Mouse (Mus musculus) forebrain, postnatal 0 days (tissue): ENCODE measurements around the gene Prrt3. TPM values are rescaled to one million over a fixed set of nuclear protein-coding genes. Genes with fewer than 3 reads are reported as not detected.

Experiments
- ATAC-seq: fragments of 200-750 bp; cut with Nextera tagmentation; 2 replicates; pipeline ENCODE4 v1.8.0; 2017; ENCODE audit warnings: mild to moderate bottlenecking, moderate library complexity
- DNase-seq: peaks from one replicate; pipeline ENCODE4 v3.0.0-alpha.2; 2015
- H3K27ac ChIP-seq: fragments of 300-500 bp; sonication (generic); 2 replicates; pipeline ENCODE4 v1.5.1; 2014; ENCODE audit warnings: low read depth, mild to moderate bottlenecking, antibody characterized with exemption, low read length, moderate library complexity, mixed read lengths
- H3K27me3 ChIP-seq: fragments of 300-500 bp; sonication (generic); 2 replicates; pipeline ENCODE4 v1.6.1; 2014; ENCODE audit warnings: mild to moderate bottlenecking, low read length, mixed read lengths; ENCODE audit not compliant: insufficient read depth
- H3K36me3 ChIP-seq: fragments of 300-500 bp; sonication (generic); 2 replicates; pipeline ENCODE4 v1.6.1; 2014; ENCODE audit warnings: mild to moderate bottlenecking, moderate library complexity; ENCODE audit not compliant: insufficient read depth
- H3K4me1 ChIP-seq: fragments of 300-500 bp; sonication (generic); 2 replicates; pipeline ENCODE4 v1.6.1; 2014; ENCODE audit warnings: antibody characterized with exemption; ENCODE audit not compliant: insufficient read depth
- H3K4me2 ChIP-seq: fragments of 300-500 bp; sonication (generic); 2 replicates; pipeline ENCODE4 v1.6.1; 2014; ENCODE audit warnings: low read depth, mild to moderate bottlenecking, moderate library complexity
- H3K4me3 ChIP-seq: fragments of 300-500 bp; sonication (generic); 2 replicates; pipeline ENCODE4 v1.5.1; 2014; ENCODE audit warnings: low read depth, low read length, mixed read lengths
- H3K9ac ChIP-seq: fragments of 300-500 bp; sonication (generic); 2 replicates; pipeline ENCODE4 v1.6.1; 2014; ENCODE audit warnings: mild to moderate bottlenecking
- H3K9me3 ChIP-seq: fragments of 300-500 bp; sonication (generic); 2 replicates; pipeline ENCODE4 v1.6.1; 2016; ENCODE audit warnings: low read length
- CTCF ChIP-seq: sonication (generic); IDR thresholded peaks from 2 replicates; pipeline ENCODE4 v1.5.1; 2016; ENCODE audit warnings: antibody characterized with exemption, control low read depth, low read depth
- WGBS: fragments of 180-500 bp; shearing (Covaris S2); extraction: QIAGEN DNeasy Blood & Tissue Kit; methylation state at CpG from one replicate; pipeline ENCODE4 v1.1.7; 2014; 5-methylcytosine and 5-hydroxymethylcytosine counted together
- polyA plus RNA-seq: library from polyadenylated mRNA; unstranded; fragments of >200 nt; fragmentation: Nextera tagmentation; extraction: Ambion mirVana; gene quantifications from 2 replicates; pipeline ENCODE4 v1.2.1, GENCODE M21; 2015
- total RNA-seq: library from RNA; depleted of rRNA; stranded (reverse); fragments of >200 nt; gene quantifications from 2 replicates; pipeline ENCODE4 v1.2.3, GENCODE M21; 2014; rRNA removed

The Prrt3 gene
- 17.1 and 18.0 TPM in 2 replicates for total RNA-seq
- 9.6 and 13.5 TPM in 2 replicates for polyA plus RNA-seq

DNA sequence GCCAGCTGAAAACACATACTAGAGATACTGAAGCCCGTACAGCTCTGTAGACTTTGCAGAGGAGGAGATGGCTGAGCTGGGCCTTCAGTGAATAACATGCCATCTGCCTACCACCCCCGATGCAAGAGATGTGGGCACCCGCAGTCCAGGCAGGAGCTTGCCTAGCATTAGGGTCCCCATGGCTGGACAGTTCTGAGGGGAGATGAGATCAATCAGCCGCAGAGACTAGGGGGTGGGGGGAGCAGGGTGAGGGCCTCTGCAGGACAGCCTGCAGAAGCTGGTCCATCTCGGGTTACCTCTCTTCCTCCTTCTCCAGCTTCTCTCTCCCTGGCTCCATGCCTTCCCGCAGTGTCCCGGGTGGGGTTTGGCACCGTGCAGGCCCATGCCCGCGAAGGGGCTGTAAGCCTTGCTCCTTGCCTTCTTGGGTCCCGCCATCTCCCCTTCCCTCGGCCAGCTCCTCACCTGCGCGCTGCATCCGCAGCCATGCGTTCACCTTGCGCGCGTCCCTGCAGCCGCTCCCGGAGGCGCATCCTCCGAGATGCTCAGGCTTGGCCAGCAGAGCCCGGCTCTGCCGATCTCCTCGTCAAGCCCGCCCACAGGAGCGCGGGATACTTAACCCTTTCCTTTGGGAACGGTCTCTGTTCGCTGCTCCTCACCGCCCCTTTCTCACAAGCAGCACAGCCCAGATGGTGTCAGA, at the start of gene Prrt3:
TSS of gene Prrt3 (minus strand) at position 544 of the 697 bp plus-strand sequence.
- ATAC-seq, result peak; percentile 95
- WGBS, result 2% methylated on average over 32 of the region's 32 CpGs
- H3K27ac ChIP-seq, result peak within 1 kb of the TSS; percentile 40; the same call in 1 of the 2 replicates

DNA sequence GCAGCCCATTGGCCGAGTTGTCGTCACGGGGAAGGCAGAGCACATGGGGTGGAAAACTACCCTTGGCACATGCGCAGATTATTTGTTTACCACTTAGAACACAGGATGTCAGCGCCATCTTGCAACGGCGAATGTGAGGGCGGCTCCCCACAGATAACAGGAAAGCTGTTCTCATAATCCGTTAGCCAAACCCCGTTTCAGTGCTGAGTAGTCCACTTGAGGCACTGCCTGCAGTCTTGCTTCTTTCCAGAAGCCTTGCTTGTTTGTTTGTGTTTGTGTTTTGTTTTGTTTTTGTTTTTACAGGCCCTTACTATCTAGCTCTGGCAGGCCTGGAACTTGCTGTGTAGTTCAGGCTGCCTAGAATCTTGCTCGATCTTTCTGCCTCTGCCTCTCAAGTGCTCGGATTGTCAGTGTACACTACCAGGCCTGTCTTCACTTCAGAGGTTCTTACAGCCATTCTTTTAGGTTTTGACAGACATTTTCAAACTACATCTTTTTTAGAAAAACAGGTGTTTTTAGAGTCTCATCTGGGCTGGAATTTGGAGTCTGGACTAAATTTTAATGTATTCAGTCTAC, 42.3 kb upstream of the Prrt3 start:
- H3K27ac ChIP-seq, result no peak overlapping the region

More for the DNA sequence above, at the start of gene Prrt3:
- Histone ChIP-seq H3K9ac (peak within 1 kb of the TSS; percentile 67), H3K9me3 (no peaks in the 10 kb centered on the region), H3K4me3 (peak within 1 kb of the TSS; percentile 68), H3K4me1 (peaks cover 5% of the 10 kb centered on the region; the same call in 1 of the 2 replicates), H3K27me3 (no peaks in the 10 kb centered on the region; the same call in 1 of the 2 replicates), H3K36me3 (peaks cover 12% of the 10 kb centered on the region), H3K4me2 (peak within 1 kb of the TSS; percentile 66)
- TF ChIP-seq CTCF, result no peak
- DNase-seq, result peak; percentile 85

DNA sequence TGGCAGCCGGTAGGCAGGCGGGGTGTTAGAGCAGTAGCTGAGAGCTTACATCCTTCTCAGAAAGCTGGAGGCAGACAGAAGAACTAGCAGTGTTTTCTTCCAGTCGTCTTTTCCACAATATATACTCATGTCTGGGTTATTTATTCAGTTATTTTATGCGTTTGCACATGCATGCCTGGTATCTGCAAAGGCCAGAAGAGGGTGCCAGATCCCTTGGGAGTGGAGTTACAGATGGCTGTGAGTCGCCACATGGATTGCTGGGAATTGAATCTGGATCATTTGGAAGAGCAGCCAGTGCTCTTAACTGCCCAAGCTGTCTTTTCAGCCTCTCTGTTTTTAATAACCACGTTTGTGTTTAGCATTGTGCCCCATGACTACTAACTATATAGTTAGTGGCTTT, 39.9 kb upstream of the Prrt3 start:
- TF ChIP-seq CTCF, result 0 out of 2 replicates have a peak, but pooled peaks have one; percentile 6
- ATAC-seq, result no peak

More for the DNA sequence above, 42.3 kb upstream of the Prrt3 start:
- Histone ChIP-seq H3K9me3 (no peaks in the 10 kb centered on the region), H3K36me3 (no peaks in the 10 kb centered on the region), H3K4me3 (no peak overlapping the region), H3K4me2 (no peak overlapping the region), H3K27me3 (no peaks in the 10 kb centered on the region), H3K9ac (no peak overlapping the region), H3K4me1 (no peaks in the 10 kb centered on the region)
- no peak for DNase-seq
- WGBS, result 94% methylated on average over 8 of the region's 12 CpGs
- ATAC-seq, result no peak
- TF ChIP-seq CTCF, result no peak

DNA sequence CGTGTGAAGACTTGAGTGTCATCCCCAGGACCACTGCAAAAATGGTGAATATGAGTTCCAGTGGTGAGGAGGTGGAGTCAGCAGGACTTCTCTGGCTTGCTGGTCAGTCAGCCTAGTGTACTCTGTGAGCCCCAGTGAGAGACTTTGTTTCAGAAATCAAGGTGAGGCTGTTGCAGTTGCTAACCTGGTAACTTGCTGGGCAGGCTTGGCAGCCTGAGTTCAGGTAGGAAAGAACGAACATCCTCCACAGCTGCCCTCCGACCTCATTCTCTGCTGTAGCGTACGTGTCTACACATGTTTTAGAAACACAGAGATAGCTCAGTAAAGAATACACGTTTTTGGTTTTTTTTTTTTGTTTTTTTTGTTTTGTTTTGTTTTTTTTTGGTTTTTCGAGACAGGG, 33.2 kb upstream of the Prrt3 start:
- no peak for ATAC-seq
- Histone ChIP-seq H3K9ac (no peak overlapping the region), H3K4me1 (peaks cover 1% of the 10 kb centered on the region), H3K9me3 (no peaks in the 10 kb centered on the region), H3K27me3 (no peaks in the 10 kb centered on the region), H3K4me3 (no peak overlapping the region), H3K36me3 (no peaks in the 10 kb centered on the region), H3K4me2 (no peak overlapping the region), H3K27ac (no peak overlapping the region)
- no peak for DNase-seq
- TF ChIP-seq CTCF, result no peak
- WGBS, result 84% methylated on average over 7 of the region's 7 CpGs

More for the DNA sequence above, 39.9 kb upstream of the Prrt3 start:
- H3K4me2 ChIP-seq, result no peak overlapping the region
- H3K4me1 ChIP-seq, result no peaks in the 10 kb centered on the region
- 84% methylated on average over 6 of the region's 6 CpGs for whole genome bisulfite sequencing
- H3K27me3 ChIP-seq, result no peaks in the 10 kb centered on the region
- no peaks in the 10 kb centered on the region for H3K9me3 ChIP-seq
- DNase-seq, result no peak
- H3K27ac ChIP-seq, result no peak overlapping the region
- no peaks in the 10 kb centered on the region for H3K36me3 ChIP-seq
- H3K9ac ChIP-seq, result no peak overlapping the region
- no peak overlapping the region for H3K4me3 ChIP-seq

DNA sequence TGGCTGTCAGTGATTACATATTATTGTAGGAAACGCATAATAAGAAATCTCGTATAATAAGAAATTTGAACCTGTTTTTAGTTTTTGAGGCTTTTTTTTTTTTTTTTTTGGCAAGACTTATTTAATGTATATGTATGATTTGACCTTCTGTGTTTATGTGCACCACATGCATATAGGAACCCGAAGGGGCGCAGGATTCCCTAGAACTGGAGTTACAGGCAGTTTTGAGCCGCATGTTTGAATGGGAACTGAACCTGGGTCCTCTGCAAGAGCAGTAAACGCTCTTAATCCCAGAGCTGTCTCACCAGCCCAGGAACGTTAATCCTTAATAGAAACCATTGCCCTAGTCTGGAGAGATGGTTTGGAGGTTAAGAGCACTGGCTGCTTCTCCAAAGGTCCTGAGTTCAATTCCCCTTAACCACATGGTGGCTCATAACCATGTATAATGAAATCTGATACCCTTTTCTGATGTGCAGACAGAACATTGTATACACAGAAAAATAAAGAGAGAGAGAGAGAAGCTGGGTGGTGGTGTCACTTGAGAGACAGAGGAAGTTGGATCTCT, 30.2 kb upstream of the Prrt3 start:
- Histone ChIP-seq H3K36me3 (no peaks in the 10 kb centered on the region), H3K27me3 (no peaks in the 10 kb centered on the region), H3K4me2 (peak overlapping the region; percentile 63), H3K27ac (no peak overlapping the region), H3K9ac (no peak overlapping the region), H3K9me3 (no peaks in the 10 kb centered on the region), H3K4me3 (peak overlapping the region; percentile 96), H3K4me1 (peaks cover 7% of the 10 kb centered on the region)
- ATAC-seq (no peak), DNase-seq (no peak)
- WGBS, result 7% methylated on average over 7 of the region's 7 CpGs
- no peak for TF ChIP-seq CTCF

DNA sequence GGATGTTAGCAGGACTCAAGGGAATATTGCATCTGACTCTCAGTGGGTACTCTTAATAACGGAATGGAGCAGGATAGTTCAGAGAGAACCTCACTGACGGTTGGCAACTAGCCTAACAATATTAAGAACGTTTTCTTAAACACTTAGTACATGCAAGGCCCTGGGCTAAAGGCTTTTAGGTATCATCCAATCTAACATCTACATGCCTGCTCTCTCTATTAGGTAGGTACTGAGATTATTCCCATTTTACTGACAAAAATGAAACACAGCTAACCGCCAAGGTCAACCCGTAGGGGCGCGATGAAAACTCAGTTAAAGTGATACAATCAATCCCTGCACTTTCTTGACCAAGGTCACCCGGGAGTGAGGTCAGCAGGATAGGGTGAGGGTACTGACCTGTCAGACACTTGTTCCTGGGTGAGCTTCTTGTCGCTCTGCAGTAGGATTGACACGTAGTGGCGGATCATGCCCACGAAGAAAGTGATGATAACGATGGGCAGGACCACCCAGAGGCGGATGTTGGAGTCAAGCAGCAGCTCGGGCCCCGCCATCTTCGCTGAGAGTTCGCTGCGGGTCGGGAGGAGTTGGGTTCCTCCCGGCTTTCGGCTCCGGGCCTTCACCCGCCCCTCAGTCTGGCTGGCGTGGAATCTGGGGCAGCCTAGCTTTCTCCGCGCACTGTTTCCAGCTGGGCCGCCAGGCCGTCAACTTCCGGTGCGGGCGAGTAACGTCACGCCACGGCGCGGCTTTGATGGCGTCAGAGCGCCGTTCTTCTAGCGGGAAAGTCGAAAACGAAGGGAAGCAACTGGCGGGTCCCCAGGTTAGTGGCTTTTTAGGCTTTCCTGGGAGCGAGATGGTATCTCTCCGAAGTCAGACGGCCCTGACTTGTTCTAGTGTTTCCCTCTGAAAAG, 29.5 kb upstream of the Prrt3 start, which contains the start of the genes Emc3 and Fancd2:
TSS of gene Emc3 (minus strand) at position 721 of the 908 bp plus-strand sequence.
TSS of gene Fancd2 (plus strand) at position 751 of the 908 bp plus-strand sequence.
- H3K4me3 ChIP-seq, result peak within 1 kb of the TSS; percentile 96
- no peaks in the 10 kb centered on the region for H3K9me3 ChIP-seq
- peaks cover 7% of the 10 kb centered on the region for H3K4me1 ChIP-seq
- H3K27me3 ChIP-seq, result no peaks in the 10 kb centered on the region
- ATAC-seq (peak; percentile 98), DNase-seq (peak; percentile 95)
- no peak for TF ChIP-seq CTCF
- H3K36me3 ChIP-seq, result no peaks in the 10 kb centered on the region
- peak within 1 kb of the TSS; percentile 84 for H3K9ac ChIP-seq
- H3K27ac ChIP-seq, result peak within 1 kb of the TSS; percentile 80
- peak within 1 kb of the TSS; percentile 63 for H3K4me2 ChIP-seq
- WGBS, result under 1% methylated on average over 47 of the region's 47 CpGs
